Mouse (Mus musculus): ENCODE data around the gene Tnr.

Gene Tnr

DNA sequence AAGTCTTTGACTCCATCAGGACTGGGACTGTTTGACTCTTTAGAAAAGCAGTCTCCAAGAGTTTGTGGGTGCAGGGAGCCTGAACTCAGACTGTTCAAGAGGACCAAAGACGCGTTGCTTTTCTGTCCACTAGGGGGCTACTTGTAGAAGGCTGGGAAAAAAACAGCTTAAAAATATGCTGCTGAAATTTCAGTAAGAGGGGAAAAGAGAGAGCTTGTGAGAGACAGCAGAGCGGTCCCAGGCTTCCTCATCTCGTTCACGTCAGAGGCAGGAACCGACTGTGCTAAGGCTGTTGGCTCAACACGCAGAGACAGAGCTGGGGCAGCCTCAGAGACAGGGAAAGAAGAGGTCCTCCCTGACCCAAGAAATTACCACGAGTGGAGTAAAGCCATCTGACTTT lies at the start of gene Tnr:
Gene Tnr (plus strand): TSS at position 192 of the 400 bp plus-strand sequence.
- peak; percentile 73 for DNase-seq

DNA sequence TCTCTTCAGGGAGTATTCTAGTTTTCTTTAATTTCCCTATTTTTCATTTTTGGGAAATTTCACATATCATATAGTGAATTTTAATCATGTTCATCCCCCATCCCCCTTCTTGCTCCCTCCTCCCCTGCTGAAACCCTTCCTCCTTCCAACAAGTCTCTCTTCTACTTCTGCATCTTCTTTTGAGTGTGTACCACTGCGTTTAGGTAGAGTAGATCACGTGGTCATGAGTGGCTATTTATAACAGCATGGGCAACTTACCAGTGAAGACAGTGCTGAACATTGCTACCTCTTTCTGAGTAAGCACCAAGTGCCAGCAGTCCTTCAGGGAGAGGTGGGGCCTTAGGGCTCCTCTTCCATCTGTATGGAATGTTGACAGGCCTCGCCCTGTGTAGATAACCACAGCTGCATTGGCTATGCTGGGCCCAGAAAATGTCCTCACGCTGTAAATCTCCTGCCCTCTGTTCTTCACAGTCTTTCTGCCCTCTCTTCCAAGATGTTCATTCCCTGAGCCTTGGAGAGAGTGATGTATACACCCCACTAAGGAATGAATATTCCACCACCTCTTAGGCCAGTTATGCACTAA lies 33.6 kb upstream of the Tnr start:
- DNase-seq: no peak

DNA sequence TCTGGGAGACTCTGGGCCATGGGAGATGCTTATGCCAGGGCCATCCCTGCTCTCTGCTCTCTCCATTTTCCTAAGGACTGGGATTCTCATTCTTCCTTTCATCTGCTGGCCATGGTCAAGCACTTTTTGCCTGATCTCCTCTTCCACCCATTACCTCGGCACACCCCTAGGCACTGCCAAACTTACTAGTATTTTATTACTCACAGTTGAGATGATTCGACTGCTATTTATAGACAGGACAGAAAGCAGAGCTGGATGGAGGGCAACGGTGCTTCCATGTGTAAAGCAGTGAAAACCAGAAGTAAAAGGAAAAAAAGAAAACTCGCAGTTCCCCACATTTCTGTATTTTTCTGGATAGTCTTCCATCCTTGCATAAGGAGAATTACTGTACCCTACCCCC lies 31.0 kb upstream of the Tnr start:
- no peak for DNase-seq

DNA sequence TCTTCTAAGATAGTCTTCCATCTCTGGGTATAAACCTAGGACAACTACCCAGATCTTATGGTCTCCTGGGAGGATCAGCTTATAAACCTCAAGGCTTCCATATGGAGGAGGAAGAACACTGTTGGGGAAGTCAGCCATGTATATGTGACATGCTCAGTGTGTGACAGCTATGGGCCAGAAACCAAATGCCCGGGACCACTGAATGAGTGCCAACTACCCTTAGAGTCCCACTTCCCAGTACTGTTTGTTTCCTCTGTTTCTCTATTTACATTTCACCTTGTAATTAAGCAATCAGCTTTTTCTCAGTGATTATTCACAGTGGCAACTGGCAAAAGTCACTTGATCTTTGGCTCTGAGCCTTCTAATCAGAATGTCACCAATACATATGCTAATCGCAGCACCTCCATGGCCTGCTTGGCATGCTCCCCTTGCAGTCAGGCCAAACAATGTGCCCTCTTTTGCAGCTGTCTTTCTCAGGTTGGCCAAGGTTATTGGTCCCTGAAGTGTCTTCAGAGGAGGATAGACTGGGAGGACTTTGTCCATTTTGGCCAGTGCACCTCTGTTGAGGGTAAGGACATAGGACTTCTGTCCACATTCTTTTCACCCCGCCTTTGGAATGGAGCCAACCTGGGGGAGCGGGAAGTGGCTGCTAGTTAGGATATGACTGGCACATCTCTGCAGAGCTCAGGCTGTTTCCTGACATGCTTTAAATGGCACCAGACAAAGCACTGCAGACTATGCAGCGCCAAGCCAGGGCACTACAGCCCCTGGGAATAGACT lies 29.7 kb upstream of the Tnr start:
- DNase-seq: no peak

DNA sequence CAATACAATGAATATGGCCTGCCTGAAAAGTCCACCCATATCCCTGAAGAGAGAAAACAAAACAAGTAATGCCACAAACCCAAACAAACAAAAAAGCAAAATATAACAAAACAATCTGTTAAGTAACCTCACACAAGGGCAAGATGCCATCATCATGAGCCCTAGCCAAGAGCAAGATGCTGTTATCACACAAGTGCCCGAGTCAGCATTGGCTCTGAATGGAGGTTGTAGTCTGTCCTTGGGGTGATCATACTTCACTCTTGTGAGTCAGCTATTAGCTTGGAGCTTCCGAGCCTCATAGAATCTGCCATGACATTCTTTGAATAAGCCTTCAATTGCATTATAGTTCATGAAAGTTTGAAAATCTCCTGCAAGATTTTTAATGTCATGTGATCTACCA lies 25.3 kb upstream of the Tnr start:
- no peak for DNase-seq

DNA sequence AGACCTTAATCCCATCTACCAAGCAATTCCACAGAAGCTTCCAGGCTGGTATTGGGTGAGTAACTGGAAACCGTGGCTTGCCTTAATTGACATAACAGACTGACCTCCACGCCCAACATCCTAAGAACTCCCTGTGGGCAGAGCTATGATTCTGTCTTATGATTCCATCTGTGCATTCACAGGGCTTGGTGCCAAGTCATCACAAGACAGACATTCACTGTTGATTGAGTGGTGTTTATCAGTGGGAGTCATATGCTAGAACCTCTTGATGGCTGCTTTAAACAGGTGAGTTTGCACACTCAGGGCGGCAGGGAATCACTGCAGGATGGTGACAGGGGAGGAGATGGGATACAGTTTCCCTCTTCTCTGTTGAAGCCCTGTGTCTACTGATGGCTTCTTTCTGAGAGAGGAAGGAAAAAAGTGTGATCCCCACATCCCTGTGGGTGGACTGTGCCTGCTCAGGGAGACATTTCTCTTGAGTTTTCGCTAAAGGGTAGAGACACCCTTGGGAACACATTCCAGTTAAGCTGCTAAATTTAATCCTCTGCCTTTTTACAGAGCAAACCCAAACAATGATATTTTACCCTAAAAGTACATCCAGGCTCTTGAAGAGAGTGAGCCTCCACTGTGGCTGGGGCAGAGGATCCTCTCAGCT lies 23.6 kb upstream of the Tnr start:
- no peak for DNase-seq

DNA sequence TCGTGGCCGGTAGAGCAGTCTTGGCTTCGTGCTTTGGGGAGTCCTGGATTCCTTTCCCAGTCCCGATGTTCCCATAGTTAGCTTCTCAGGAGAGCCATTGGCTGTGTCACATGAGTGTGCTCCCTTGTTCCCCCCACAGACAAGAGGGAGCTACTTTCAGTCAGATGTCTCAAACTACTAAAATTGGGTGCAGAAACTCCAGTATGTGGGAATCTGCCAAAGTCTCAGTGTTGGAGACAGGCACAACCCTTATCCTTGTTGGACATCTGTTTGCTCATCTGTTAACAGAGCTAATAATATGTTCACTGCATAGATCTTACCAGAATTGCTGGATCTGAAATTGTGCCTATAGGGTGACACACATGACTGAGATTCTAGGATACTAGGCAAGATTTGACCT lies 21.7 kb upstream of the Tnr start:
- no peak for DNase-seq

DNA sequence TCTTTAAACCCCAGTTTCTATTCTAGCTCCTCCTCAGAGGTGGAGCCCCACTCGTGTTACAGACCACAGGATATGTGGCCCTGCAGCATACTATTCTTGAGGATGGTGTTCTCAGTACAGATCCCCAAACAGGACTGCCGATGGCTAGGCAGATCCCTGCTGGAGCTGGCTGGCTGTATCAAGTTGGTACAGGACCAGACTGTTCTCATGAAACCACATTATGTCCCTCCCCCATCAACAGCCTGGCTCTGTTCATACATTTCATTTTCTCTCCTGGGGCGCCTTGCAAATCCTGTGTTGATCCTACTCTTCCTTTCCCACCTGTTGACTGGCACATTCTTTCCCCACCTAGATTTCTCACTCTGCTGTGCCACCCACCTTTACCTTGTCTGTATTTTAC lies 12.9 kb upstream of the Tnr start:
- no peak for DNase-seq

DNA sequence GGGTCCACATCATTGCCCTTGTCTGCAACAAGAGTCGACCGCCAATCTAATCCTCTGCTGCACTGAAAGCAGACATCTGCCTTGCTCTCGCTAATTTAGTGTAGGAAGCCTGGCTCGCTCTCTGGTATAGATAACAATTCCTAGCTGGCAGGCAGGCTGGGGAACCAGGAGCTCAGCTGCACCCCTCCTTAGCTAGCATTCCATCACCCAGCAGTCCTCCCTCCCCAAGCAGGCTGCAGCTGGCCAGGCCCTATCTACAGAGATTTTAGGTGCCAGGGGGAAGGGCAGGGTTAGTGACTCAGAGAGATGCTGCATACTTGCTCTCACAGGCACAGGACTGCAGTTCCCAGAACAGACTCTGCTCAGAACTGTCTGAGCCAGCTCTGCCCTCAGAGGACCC lies 5.9 kb upstream of the Tnr start:
- no peak for DNase-seq

DNA sequence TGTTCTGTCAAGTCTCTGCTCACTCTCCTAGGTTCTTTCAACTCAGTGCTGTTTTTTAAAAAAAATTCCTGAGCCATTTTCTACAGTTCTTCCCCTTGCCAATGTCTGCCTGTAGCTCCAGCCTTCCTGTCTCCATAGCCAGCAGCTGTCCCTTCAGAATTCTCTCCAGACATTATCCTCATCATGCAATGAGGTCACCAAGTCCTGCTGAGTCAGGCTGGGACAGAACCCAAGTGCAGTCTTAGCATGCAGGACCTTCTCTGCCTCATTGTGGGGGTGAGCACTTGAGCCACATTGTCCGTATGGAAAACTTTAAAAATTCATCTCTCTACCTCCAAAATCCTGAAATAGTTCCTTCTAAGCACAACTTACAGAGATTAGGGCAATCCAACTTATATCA lies 4.4 kb upstream of the Tnr start:
- DNase-seq: peak; percentile 32

DNA sequence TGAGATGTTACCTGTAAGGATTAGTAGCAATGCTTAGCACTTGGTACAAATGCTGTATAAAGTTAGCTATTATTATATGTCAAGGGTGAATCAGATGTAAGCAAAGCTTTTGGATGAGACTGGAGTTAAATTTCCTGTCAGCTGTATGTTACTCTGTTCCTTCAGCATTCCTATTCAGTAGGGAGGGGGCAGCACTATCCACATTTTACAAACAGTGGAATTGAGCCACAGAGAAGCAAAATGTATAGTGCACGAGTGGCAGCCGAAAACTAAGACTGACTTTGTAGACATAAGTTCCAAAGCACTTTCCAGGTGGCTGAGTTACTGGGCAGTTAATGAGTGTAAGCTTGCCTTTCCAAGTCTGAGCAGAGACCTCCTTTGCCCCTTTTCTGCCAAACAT lies 500 bp upstream of the Tnr start:
- no peak for DNase-seq

DNA sequence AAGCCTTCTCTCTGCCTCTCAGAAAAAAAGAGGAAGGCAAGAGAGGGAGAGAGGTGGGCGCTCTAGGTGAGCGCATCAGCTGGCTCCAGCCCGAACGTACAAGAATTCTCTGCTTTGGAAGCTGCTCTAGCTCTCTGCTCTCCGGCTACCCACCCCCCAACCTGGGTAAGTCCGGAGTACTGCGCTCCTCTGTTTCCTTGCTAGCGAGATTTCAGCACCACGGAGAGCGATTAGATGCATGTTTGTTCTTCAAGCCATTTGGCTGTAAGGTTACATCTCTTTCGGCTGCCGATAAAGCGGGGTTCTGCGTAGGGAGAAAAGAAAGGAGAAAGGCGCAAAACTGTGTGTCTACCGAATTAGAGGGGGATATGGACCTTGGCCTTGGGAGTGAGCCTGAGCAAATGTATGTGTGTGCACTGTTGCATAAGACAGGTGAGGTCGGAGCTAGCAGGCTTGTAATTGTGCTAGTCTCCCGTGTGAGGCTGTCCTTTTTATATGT lies 531 bp downstream of the Tnr start:
- DNase-seq: peak; percentile 35

DNA sequence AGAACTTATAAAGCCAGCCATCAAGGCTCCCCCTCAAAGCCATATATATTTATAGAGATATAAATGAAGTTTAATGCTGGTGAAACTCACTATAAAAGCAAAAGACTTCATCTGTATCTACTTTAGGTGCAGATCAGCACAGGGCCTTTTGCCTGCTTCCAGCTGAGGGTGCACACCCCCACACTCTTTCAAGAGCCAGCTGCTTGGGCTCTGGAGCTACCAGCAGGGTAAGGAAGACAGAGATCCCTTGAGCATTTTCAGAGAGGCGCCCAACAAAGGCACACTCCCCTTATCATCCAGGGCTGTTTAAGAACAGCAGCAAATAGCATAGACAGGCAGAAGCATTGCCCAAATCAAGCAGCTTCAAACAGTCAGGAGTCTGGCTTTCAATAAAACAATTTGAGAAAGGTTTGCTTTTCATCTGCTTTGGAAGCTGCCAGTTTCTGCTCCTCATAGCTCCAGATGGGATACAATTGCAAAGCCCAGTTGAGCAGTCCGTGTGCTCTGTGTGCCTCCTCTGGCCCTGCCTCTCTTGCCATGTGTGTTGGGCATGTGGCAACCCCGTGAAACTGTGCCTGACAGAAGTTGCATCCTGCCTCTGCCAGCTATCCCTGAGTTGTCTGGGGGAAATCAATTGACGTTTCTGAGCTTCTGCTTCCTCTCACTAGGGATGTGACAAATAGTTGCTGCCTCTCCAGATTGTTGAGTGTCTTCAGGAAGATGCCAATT lies 9.4 kb downstream of the Tnr start:
- no peak for DNase-seq

DNA sequence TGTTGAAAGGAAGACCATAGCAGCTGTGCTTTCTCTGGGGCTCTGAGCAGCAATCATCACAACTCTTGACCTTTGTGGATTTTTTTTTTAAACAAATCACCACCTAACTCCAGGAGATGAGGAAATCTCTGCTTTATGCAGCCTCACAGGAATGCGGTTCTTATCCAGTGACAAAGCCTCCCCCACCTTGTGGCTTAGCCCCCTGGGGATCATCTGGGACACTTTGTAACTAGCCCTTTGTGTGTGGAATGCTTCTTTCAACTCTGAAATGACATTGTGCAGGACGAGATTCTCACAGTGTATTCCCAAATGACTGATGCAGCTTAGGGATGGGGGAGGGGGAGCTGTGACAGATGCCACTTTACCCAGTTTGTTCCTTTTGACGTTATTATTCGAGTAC lies 12.0 kb downstream of the Tnr start:
- no peak for DNase-seq

DNA sequence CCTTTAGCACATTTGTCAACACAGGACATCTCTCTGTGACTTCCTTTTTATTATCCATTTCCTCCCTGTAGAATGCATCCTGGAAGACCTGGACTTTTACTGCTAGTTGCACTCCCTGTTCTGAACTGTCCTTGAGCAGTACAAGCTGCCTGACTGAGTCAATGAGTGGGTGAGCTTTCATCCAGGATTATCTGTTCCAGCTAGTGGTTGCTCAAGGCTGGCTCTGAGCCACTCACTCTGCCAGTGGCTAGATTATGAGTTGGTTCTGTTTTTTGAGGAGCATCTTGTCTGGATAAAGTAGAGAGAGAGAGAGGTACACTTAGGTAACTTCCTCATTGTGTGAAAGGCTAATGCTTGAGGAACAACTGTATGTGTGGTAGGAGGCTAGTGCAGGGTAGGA lies 14.0 kb downstream of the Tnr start:
- no peak for DNase-seq

DNA sequence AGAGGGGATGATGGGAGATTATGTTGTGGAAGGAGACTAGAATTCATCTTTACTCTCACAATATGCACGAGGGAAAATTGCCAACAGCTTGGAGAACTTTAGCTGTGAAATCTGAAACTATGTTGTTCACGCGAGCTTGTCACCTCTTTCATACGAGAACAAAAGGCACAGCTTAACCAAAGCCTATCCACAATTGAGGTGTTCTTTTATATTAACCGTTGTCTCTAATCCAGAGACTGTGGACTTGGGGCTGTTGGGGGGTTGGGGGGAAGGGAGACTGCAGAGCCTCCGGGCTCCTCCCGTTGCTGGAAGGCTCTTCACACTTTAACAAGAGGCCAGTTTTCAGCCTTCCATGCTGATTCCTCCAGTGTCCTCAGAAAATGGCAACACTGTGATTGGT lies 14.5 kb downstream of the Tnr start:
- DNase-seq: no peak

DNA sequence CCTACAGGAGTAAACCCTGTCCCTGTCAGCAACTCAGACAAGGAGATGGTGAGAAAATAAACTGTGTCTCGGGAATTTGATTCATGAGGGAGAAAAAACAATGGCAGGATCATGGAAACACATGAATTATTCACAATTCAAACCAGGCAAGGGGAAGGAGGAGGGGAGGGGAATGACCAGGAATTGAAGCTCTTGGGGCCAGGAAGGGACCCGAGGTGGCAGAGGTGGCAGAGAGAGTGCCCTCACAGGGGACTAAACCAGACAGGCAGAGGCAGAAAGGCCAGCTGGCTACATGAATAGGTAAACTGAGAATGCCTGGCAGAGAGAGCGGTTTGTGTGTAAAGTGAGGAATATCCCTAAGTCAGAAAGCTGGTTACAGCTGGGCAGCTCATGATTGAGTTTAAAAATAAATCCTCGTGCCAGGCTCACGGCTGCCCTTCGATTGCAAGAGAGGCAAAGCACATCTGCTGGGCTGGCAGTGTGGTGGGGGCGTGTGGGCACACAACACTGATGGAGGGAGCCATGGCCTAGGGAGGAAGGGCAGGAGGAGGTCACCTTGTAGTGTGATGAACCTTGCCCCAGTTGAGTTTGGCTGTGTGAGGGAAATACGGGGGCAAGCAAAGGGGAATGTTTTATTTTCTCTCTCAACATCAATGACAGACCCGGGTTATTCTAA lies 22.0 kb downstream of the Tnr start:
- DNase-seq: no peak

DNA sequence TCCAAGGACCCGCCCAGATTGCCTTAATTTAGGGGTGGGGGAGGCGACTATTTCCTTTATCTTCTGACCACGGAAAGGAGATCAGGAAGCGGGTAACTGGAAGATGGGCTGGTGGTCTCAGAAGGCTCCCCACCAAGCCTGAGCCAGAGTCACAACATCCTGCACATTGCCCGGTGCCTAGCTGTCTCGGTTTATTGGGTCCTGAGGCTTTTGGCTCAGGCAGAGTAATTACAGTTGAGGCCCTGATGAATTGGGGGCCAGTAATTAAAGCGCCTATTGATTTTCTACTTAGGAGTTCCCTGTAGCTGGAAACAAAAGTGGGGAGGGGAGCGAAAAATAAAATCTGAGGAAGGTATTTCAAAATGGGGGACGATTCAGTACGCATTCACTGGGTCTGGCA lies 27.5 kb downstream of the Tnr start:
- no peak for DNase-seq

DNA sequence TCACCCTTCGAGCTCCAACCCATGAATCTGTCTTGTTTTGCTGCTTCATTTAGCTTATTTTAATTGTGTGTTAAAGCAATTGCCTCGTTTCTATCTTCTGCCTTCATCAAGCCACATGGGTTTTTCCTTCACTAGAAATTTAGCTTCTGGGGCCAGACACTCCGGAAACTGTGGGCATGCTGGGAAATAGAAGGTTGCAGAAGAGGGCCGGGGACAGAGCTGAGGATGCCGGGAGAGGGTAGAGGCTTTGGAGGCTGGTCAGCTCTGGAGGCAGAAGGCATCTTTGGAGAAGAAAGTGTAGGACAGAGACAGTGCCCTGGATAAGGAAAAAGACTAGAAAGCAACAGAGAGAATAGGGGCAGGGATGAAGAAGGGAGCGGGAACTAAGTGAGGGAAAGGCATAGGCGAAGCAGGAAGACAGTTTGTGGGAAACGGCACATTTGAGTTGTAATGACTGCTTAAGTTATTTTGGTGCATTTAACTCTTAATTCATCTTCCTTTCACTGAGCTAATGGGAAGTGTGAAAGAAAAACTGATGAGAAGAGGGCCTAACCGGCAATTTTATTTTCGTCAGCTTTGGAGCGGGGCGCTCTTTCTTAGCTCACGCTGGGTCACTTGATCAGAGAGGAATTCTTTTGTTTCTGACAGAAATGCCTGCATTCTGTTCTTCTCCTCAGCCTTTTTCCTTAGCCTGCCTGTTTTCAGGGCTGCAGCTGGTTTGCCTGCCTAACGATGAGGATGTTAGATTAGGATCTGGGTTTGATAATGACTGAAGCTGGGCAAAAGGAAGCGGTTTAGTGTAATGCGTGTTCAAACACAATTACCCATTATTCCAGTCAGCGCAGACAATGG lies 28.2 kb downstream of the Tnr start:
- no peak for DNase-seq

DNA sequence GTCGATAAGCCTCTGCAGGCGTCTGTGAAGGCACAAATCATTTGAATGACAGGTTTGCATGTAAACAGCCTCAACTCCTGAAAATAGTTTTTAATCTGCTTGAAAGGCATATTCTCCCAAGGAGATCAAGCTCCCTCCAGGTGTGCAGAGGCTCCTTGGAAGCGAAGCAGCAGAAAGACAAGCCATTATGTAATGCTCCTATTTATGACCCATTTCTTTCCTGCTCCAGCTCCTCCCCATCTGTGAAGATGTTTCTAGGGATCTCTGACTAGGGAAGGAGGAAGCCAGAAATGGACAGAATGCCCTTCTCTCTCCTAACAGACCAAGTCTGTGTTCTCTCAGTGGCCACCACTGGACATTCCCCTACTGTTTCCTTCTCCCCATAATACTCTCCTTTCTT lies 38.0 kb downstream of the Tnr start:
- no peak for DNase-seq

DNA sequence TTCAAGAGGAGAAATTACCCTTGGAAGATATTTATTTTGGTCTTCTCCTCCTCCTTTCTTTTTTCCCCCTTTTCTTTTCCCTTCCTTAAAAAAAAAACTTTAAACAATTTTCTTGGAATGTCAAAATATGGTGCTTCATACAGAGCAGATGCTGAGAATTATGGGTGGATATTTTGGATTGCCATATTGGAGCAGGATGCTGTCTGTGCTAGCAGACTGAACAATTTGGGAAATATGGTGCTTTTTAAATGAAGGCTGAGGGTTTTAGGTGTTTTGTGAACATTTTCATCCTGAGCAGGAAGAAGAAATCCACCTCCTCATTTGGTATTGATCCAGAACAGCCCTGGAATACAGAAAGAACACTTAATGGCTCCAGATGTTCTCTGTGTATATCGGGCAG lies 41.6 kb downstream of the Tnr start:
- no peak for DNase-seq

DNA sequence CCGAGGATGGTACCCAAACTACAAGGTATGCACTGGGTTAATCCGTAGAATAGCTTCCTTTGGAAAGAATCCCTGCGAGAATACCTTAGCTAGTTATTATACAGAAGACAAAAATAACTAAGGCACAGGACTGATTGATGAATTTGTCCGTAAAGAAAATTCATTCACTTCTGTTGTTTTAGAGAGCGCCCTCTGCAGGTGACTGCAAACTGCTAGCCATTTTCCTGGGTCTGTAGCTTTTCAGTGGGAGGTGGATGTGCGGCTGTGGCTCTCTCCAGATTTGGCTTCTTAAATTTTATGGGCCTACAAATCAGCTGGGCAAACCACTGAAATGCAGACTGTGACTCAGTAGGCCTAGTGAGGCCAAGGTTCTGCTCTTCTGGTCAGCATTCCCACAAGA lies 42.5 kb downstream of the Tnr start:
- DNase-seq: no peak
